Mouse (Mus musculus) thymus, adult 2 months (tissue): ENCODE measurements around the gene Gramd1b.

ENCODE experiments used
- CTCF ChIP-seq: fragments of 200-500 bp; IDR thresholded peaks from 2 replicates; pipeline ENCODE4 v1.5.1; 2012; ENCODE audit warnings: mild to moderate bottlenecking, control low read depth, low read length, moderate library complexity, borderline replicate concordance; ENCODE audit not compliant: control insufficient read depth, poor library complexity, insufficient read depth; ENCODE audit errors: extremely low read depth
- POLR2A ChIP-seq: fragments of 200-500 bp; IDR thresholded peaks from 2 replicates; pipeline ENCODE4 v1.6.1; 2012; ENCODE audit warnings: mild to moderate bottlenecking, low read length, control low read depth, moderate library complexity; ENCODE audit not compliant: control insufficient read depth, poor library complexity, insufficient read depth; ENCODE audit errors: extremely low read depth

GRCm38 (mm10) chr9:40396171-40396570 is 135.0 kb downstream of the Gramd1b start:
- TF ChIP-seq CTCF (no peak), POLR2A (no peak)
